Comparison of ENCODE assay signal across 20 mouse cellular contexts in the genomic region with DNA sequence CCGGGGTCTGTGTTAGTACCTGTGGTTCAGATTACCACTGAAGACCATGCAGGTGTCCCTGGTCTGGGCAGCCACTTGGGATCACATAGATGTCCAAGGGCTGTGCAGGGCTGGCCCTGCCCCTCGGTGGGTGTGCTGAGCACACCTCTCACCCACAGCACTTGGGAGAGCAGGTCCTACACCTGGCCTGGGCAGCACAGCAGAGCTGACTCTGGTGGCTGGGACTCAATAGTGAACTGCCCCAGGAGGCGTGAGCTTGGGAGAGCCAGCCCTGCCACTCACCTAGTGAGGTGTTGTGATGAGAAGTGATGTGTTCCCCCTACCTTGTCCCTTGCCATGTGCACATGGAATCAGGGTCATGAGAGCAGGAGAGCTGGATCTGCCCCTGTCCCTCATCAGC. TPM values are rescaled to one million over a fixed set of nuclear protein-coding genes. Genes with fewer than 3 reads are reported as not detected.
DNase-seq lines count a peak whose midpoint lies in the region; ATAC-seq lines count a peak whose summit lies in the region.
"Had no signal": no experiment of that assay in that cellular context is flagged by ENCODE, and none has a peak within 500 bp of the region (broad histone marks: within the 10 kb centered on the region; RNA-seq: fewer than 3 reads in every experiment).

No protein-coding gene starts in this region.

- no peak for DNase-seq in hindbrain, embryonic 10.5 days (ENCODE audit: low spot score)
- DNase-seq in lung, postnatal 25 days (ENCODE audit: low spot score): no peak
- no peak for DNase-seq in spleen, postnatal 10 days (ENCODE audit: low spot score in 2 of 2)
- DNase-seq: adrenal gland, adult 8-10 months; cerebellum, adult 9-10 months; forebrain, postnatal 0 days; gastrocnemius, postnatal 36 days; kidney, adult 2 months; lung, postnatal 14 days; thymus, postnatal 36 days had no signal

- H3K9ac ChIP-seq in forebrain, embryonic 13.5 days: no peak overlapping the region
- no peak overlapping the region for H3K9ac ChIP-seq in forebrain, embryonic 15.5 days (replicated peaks)
- no peak overlapping the region for H3K9ac ChIP-seq in hindbrain, embryonic 15.5 days
- no peak overlapping the region for H3K9ac ChIP-seq in lung, embryonic 16.5 days (ENCODE audit: low read length)
- no peak overlapping the region for H3K9ac ChIP-seq in intestine, embryonic 16.5 days (ENCODE audit: low read depth, low read length)
- H3K9ac ChIP-seq: forebrain, postnatal 0 days; liver, embryonic 15.5 days; neural tube, embryonic 12.5 days had no signal

- H3K36me3 ChIP-seq in forebrain, embryonic 13.5 days (ENCODE audit: poor library complexity, severe bottlenecking): no peaks in the 10 kb centered on the region
- no peaks in the 10 kb centered on the region for H3K36me3 ChIP-seq in forebrain, embryonic 15.5 days
- no peaks in the 10 kb centered on the region for H3K36me3 ChIP-seq in hindbrain, embryonic 15.5 days
- no peaks in the 10 kb centered on the region for H3K36me3 ChIP-seq in hindbrain, embryonic 10.5 days
- no peaks in the 10 kb centered on the region for H3K36me3 ChIP-seq in lung, embryonic 16.5 days (ENCODE audit: control insufficient read depth, insufficient read depth, low read length)
- H3K36me3 ChIP-seq in intestine, embryonic 16.5 days (ENCODE audit: control insufficient read depth, insufficient read depth, low read length): no peaks in the 10 kb centered on the region
- H3K36me3 ChIP-seq: liver, embryonic 15.5 days; neural tube, embryonic 12.5 days had no signal

- H3K4me3 ChIP-seq in forebrain, embryonic 13.5 days: no peak overlapping the region
- H3K4me3 ChIP-seq in forebrain, embryonic 15.5 days: no peak overlapping the region
- H3K4me3 ChIP-seq in hindbrain, embryonic 15.5 days: no peak overlapping the region
- H3K4me3 ChIP-seq in hindbrain, embryonic 10.5 days: no peak overlapping the region
- no peak overlapping the region for H3K4me3 ChIP-seq in lung, embryonic 16.5 days (ENCODE audit: low read length)
- no peak overlapping the region for H3K4me3 ChIP-seq in intestine, embryonic 16.5 days (ENCODE audit: low read length)
- H3K4me3 ChIP-seq: liver, embryonic 15.5 days; megakaryocyte, embryonic 14.5 days; neural tube, embryonic 12.5 days had no signal

- WGBS in forebrain, embryonic 13.5 days: 95% methylated on average over 3 of the region's 3 CpGs
- 97% methylated on average over 3 of the region's 3 CpGs for WGBS in forebrain, embryonic 15.5 days
- WGBS in hindbrain, embryonic 15.5 days: 98% methylated on average over 3 of the region's 3 CpGs
- WGBS in hindbrain, embryonic 10.5 days: 92% methylated on average over 3 of the region's 3 CpGs
- WGBS in lung, embryonic 16.5 days: 96% methylated on average over 3 of the region's 3 CpGs
- WGBS in intestine, embryonic 16.5 days: 91% methylated on average over 3 of the region's 3 CpGs

- H3K9me3 ChIP-seq in forebrain, embryonic 13.5 days (replicated peaks): no peaks in the 10 kb centered on the region
- H3K9me3 ChIP-seq in forebrain, embryonic 15.5 days: no peaks in the 10 kb centered on the region
- no peaks in the 10 kb centered on the region for H3K9me3 ChIP-seq in hindbrain, embryonic 15.5 days
- no peaks in the 10 kb centered on the region for H3K9me3 ChIP-seq in hindbrain, embryonic 10.5 days
- H3K9me3 ChIP-seq in lung, embryonic 16.5 days (ENCODE audit: control insufficient read depth, low read length): no peaks in the 10 kb centered on the region
- H3K9me3 ChIP-seq in intestine, embryonic 16.5 days (ENCODE audit: control insufficient read depth, low read length): no peaks in the 10 kb centered on the region
- H3K9me3 ChIP-seq: liver, embryonic 15.5 days; megakaryocyte, embryonic 14.5 days; neural tube, embryonic 12.5 days had no signal

- 0 out of 2 replicates have a peak, but pooled peaks have one; percentile 10 for ATAC-seq in forebrain, embryonic 13.5 days
- no peak for ATAC-seq in forebrain, embryonic 15.5 days (replicated peaks)
- peak; percentile 59; the same call in 1 of the 2 replicates for ATAC-seq in hindbrain, embryonic 15.5 days (ENCODE audit: low FRiP score, low read depth)
- ATAC-seq in lung, embryonic 16.5 days (ENCODE audit: low read depth): peak; percentile 28; the same call in 1 of the 2 replicates
- peak; percentile 36; the same call in 1 of the 2 replicates for ATAC-seq in intestine, embryonic 16.5 days
- ATAC-seq: CD4-positive, CD25-positive, alpha-beta regulatory T cell, adult 4 months; forebrain, postnatal 0 days; Patski had no signal

- H3K27ac ChIP-seq in forebrain, embryonic 13.5 days: no peak overlapping the region
- no peak overlapping the region for H3K27ac ChIP-seq in forebrain, embryonic 15.5 days (replicated peaks)
- H3K27ac ChIP-seq in hindbrain, embryonic 15.5 days (replicated peaks): no peak overlapping the region
- no peak overlapping the region for H3K27ac ChIP-seq in hindbrain, embryonic 10.5 days
- H3K27ac ChIP-seq in lung, embryonic 16.5 days (ENCODE audit: low read length): no peak overlapping the region
- H3K27ac ChIP-seq in intestine, embryonic 16.5 days (ENCODE audit: low read length): no peak overlapping the region
- H3K27ac ChIP-seq: liver, embryonic 15.5 days; neural tube, embryonic 12.5 days had no signal

- no peaks in the 10 kb centered on the region for H3K27me3 ChIP-seq in forebrain, embryonic 13.5 days
- no peaks in the 10 kb centered on the region for H3K27me3 ChIP-seq in forebrain, embryonic 15.5 days
- H3K27me3 ChIP-seq in hindbrain, embryonic 15.5 days: no peaks in the 10 kb centered on the region
- H3K27me3 ChIP-seq in hindbrain, embryonic 10.5 days (ENCODE audit: insufficient read depth, poor library complexity, severe bottlenecking): no peaks in the 10 kb centered on the region
- H3K27me3 ChIP-seq in lung, embryonic 16.5 days (ENCODE audit: control insufficient read depth, insufficient read depth, low read depth, low read length): no peaks in the 10 kb centered on the region
- H3K27me3 ChIP-seq in intestine, embryonic 16.5 days (replicated peaks; ENCODE audit: control insufficient read depth, insufficient read depth, low read length): no peaks in the 10 kb centered on the region
- H3K27me3 ChIP-seq: liver, embryonic 15.5 days; neural tube, embryonic 12.5 days; Patski had no signal

- H3K4me1 ChIP-seq in forebrain, embryonic 13.5 days: no peaks in the 10 kb centered on the region
- no peaks in the 10 kb centered on the region; the same call in 1 of the 2 replicates for H3K4me1 ChIP-seq in forebrain, embryonic 15.5 days
- 0 out of 2 replicates have a peak, but pooled peaks cover 3% of the 10 kb centered on the region for H3K4me1 ChIP-seq in hindbrain, embryonic 15.5 days (replicated peaks)
- no peaks in the 10 kb centered on the region for H3K4me1 ChIP-seq in hindbrain, embryonic 10.5 days (replicated peaks)
- H3K4me1 ChIP-seq in lung, embryonic 16.5 days (replicated peaks; ENCODE audit: control insufficient read depth, insufficient read depth, low read length): no peaks in the 10 kb centered on the region
- 0 out of 2 replicates have a peak, but pooled peaks cover 2% of the 10 kb centered on the region for H3K4me1 ChIP-seq in intestine, embryonic 16.5 days (ENCODE audit: control insufficient read depth, insufficient read depth, low read length)
- H3K4me1 ChIP-seq: liver, embryonic 15.5 days; megakaryocyte, embryonic 14.5 days; neural tube, embryonic 12.5 days had no signal

- no peak overlapping the region for H3K4me2 ChIP-seq in forebrain, embryonic 13.5 days
- no peak overlapping the region for H3K4me2 ChIP-seq in forebrain, embryonic 15.5 days (replicated peaks)
- no peak overlapping the region for H3K4me2 ChIP-seq in hindbrain, embryonic 15.5 days
- no peak overlapping the region for H3K4me2 ChIP-seq in lung, embryonic 16.5 days (ENCODE audit: low read depth, low read length)
- no peak overlapping the region for H3K4me2 ChIP-seq in intestine, embryonic 16.5 days (ENCODE audit: low read depth, low read length)
- H3K4me2 ChIP-seq: liver, embryonic 15.5 days; neural tube, embryonic 12.5 days had no signal

RNA-seq across cellular contexts. Expression of a gene that starts 31.0 kb away (rescaled TPM):
- 51.8 and 54.9 TPM in 2 replicates for polyA plus RNA-seq in forebrain, embryonic 13.5 days (2015; fragmentation: Nextera tagmentation; extraction: Ambion mirVana)
- 66.4 and 68.8 TPM in 2 replicates for polyA plus RNA-seq in forebrain, embryonic 15.5 days (2015; fragmentation: Nextera tagmentation; extraction: Ambion mirVana)
- polyA plus RNA-seq in hindbrain, embryonic 15.5 days (2015; fragmentation: Nextera tagmentation; extraction: Ambion mirVana): 55.1 and 56.7 TPM in 2 replicates
- polyA plus RNA-seq in hindbrain, embryonic 10.5 days (2016; fragmentation: Nextera tagmentation; extraction: Ambion mirVana): 31.4 and 34.8 TPM in 2 replicates
- polyA plus RNA-seq in lung, embryonic 16.5 days (2015; fragmentation: Nextera tagmentation; extraction: Ambion mirVana): 37.0 and 37.9 TPM in 2 replicates
- 24.7 and 26.6 TPM in 2 replicates for polyA plus RNA-seq in intestine, embryonic 16.5 days (2015; fragmentation: Nextera tagmentation; extraction: Ambion mirVana)

RNA-seq across cellular contexts. Expression of a gene that starts 43.8 kb away (rescaled TPM):
- polyA plus RNA-seq in forebrain, embryonic 13.5 days (2015; fragmentation: Nextera tagmentation; extraction: Ambion mirVana): 3.9 and 4.9 TPM in 2 replicates
- polyA plus RNA-seq in forebrain, embryonic 15.5 days (2015; fragmentation: Nextera tagmentation; extraction: Ambion mirVana): 3.7 and 5.3 TPM in 2 replicates
- polyA plus RNA-seq in hindbrain, embryonic 15.5 days (2015; fragmentation: Nextera tagmentation; extraction: Ambion mirVana): 4.0 TPM in 2 replicates
- polyA plus RNA-seq in hindbrain, embryonic 10.5 days (2016; fragmentation: Nextera tagmentation; extraction: Ambion mirVana): 5.9 and 6.8 TPM in 2 replicates
- polyA plus RNA-seq in lung, embryonic 16.5 days (2015; fragmentation: Nextera tagmentation; extraction: Ambion mirVana): 6.4 and 8.2 TPM in 2 replicates
- 5.4 and 5.8 TPM in 2 replicates for polyA plus RNA-seq in intestine, embryonic 16.5 days (2015; fragmentation: Nextera tagmentation; extraction: Ambion mirVana)
- polyA plus RNA-seq: CD4-positive, CD25-positive, alpha-beta regulatory T cell, adult 4 months; Patski had no signal
